Mouse (Mus musculus) liver, adult 2 months (tissue): Measurements from ENCODE around the gene Senp3. TPM values are rescaled to one million over a fixed set of nuclear protein-coding genes. Genes with fewer than 3 reads are reported as not detected.
A peak's percentile ranks its signal among the peaks of the same experiment; 100 is the strongest.
"Not testable (repeated sequence)": the region's sequence is repeated elsewhere in the genome, so short reads cannot be mapped to it uniquely, and the experiment has no call there.

Experiments used
- DNase-seq: peaks from one replicate; pipeline ENCODE4 v3.0.0-alpha.2; 2011; ENCODE audit warnings: low read depth, low spot score; ENCODE audit errors: extremely low read depth
- H3K27ac ChIP-seq: fragments of 200-500 bp; replicated peaks from 2 replicates; pipeline ENCODE4 v1.5.1; 2012; ENCODE audit warnings: low read depth, mild to moderate bottlenecking, control low read depth, inconsistent platforms, low read length; ENCODE audit not compliant: insufficient read depth
- H3K27me3 ChIP-seq: fragments of 200-500 bp; 2 replicates; pipeline ENCODE4 v1.6.1; 2012; ENCODE audit warnings: mild to moderate bottlenecking, moderate library complexity, low read length, inconsistent platforms; ENCODE audit not compliant: control insufficient read depth, insufficient read depth
- H3K36me3 ChIP-seq: fragments of 200-500 bp; 2 replicates; pipeline ENCODE4 v1.6.1; 2012; ENCODE audit warnings: low read length, inconsistent platforms; ENCODE audit not compliant: control insufficient read depth, insufficient read depth
- H3K4me1 ChIP-seq: fragments of 200-500 bp; 2 replicates; pipeline ENCODE4 v1.6.1; 2011; ENCODE audit warnings: low read length; ENCODE audit not compliant: control insufficient read depth, insufficient read depth
- H3K4me3 ChIP-seq: fragments of 200-500 bp; 2 replicates; pipeline ENCODE4 v1.5.1; 2011; ENCODE audit warnings: low read depth, mild to moderate bottlenecking, control low read depth, low read length, moderate library complexity; ENCODE audit not compliant: insufficient read depth
- H3K79me2 ChIP-seq: fragments of 200-500 bp; 2 replicates; pipeline ENCODE4 v1.6.1; 2012; ENCODE audit warnings: inconsistent platforms, mild to moderate bottlenecking, low read length, moderate library complexity; ENCODE audit not compliant: control insufficient read depth, insufficient read depth
- H3K9ac ChIP-seq: fragments of 200-500 bp; 2 replicates; pipeline ENCODE4 v1.6.1; 2012; ENCODE audit warnings: low read depth, mild to moderate bottlenecking, control low read depth, inconsistent platforms, low read length
- CTCF ChIP-seq: fragments of 200-500 bp; IDR thresholded peaks from 2 replicates; pipeline ENCODE4 v1.5.1; 2011; ENCODE audit warnings: low read depth, low read length, control low read depth
- POLR2A ChIP-seq: fragments of 200-500 bp; IDR thresholded peaks from 2 replicates; pipeline ENCODE4 v1.6.1; 2011; ENCODE audit warnings: low read length, control low read depth; ENCODE audit not compliant: insufficient read depth; ENCODE audit errors: extremely low read depth
- WGBS: fragments of 180-500 bp; shearing (Covaris S2); methylation state at CpG from one replicate; pipeline ENCODE4 v1.1.7; 2018; 5-methylcytosine and 5-hydroxymethylcytosine counted together
- polyA plus RNA-seq: library from polyadenylated mRNA; depleted of rRNA; stranded (reverse); fragments of >200 nt; gene quantifications from 2 replicates; pipeline ENCODE4 v1.2.3, GENCODE M21; 2012
- total RNA-seq: library from RNA; depleted of rRNA; stranded (reverse); fragments of >200 nt; gene quantifications from 2 replicates; pipeline ENCODE4 v1.2.3, GENCODE M21; 2014

The Senp3 gene
- total and polyA plus RNA-seq, 2 experiments = 25.8 to 26.2 TPM

GRCm38 (mm10) chr11:69707873-69708381 lies 26.0 kb upstream of the Senp3 start:
- Histone ChIP-seq H3K4me1 (no peaks in the 10 kb centered on the region), H3K79me2 (no peaks in the 10 kb centered on the region), H3K27ac (no peak overlapping the region), H3K27me3 (no peaks in the 10 kb centered on the region), H3K36me3 (no peaks in the 10 kb centered on the region), H3K9ac (no peak overlapping the region), H3K4me3 (no peak overlapping the region)
- TF ChIP-seq CTCF = no peak
- no peak for TF ChIP-seq POLR2A
- WGBS = 96% methylated on average over 4 of the region's 4 CpGs
- DNase-seq = no peak

- 90% methylated on average over 4 of the region's 4 CpGs for WGBS
- Histone ChIP-seq H3K9ac (no peak overlapping the region), H3K27ac (no peak overlapping the region), H3K36me3 (no peaks in the 10 kb centered on the region), H3K4me1 (no peaks in the 10 kb centered on the region), H3K4me3 (no peak overlapping the region), H3K27me3 (no peaks in the 10 kb centered on the region), H3K79me2 (no peaks in the 10 kb centered on the region)
- DNase-seq = no peak
- TF ChIP-seq POLR2A (no peak), CTCF (no peak)
These were observed 25.6 kb upstream of the Senp3 start for GRCm38 (mm10) chr11:69707480-69707847.

GRCm38 (mm10) chr11:69706775-69707479 lies 25.0 kb upstream of the Senp3 start:
- Histone ChIP-seq H3K27ac (no peak overlapping the region), H3K4me3 (no peak overlapping the region), H3K9ac (no peak overlapping the region), H3K27me3 (no peaks in the 10 kb centered on the region), H3K36me3 (no peaks in the 10 kb centered on the region), H3K4me1 (no peaks in the 10 kb centered on the region), H3K79me2 (no peaks in the 10 kb centered on the region)
- TF ChIP-seq CTCF (no peak), POLR2A (no peak)
- WGBS = 41% methylated on average over 6 of the region's 6 CpGs
- peak; percentile 94 for DNase-seq

GRCm38 (mm10) chr11:69704613-69705010 lies 22.7 kb upstream of the Senp3 start:
- H3K27me3 ChIP-seq = no peaks in the 10 kb centered on the region
- H3K36me3 ChIP-seq = no peaks in the 10 kb centered on the region
- H3K4me3 ChIP-seq = no peak overlapping the region
- WGBS = 55% methylated on average over 2 of the region's 2 CpGs
- H3K79me2 ChIP-seq = no peaks in the 10 kb centered on the region
- no peak for DNase-seq
- TF ChIP-seq POLR2A = no peak
- TF ChIP-seq CTCF = no peak
- no peak overlapping the region for H3K27ac ChIP-seq
- no peak overlapping the region for H3K9ac ChIP-seq
- H3K4me1 ChIP-seq = no peaks in the 10 kb centered on the region

- 73% methylated on average over 8 of the region's 8 CpGs for WGBS
- Histone ChIP-seq H3K79me2 (no peaks in the 10 kb centered on the region), H3K27me3 (no peaks in the 10 kb centered on the region), H3K4me3 (no peak overlapping the region), H3K9ac (no peak overlapping the region), H3K4me1 (no peaks in the 10 kb centered on the region), H3K36me3 (no peaks in the 10 kb centered on the region), H3K27ac (no peak overlapping the region)
- no peak for TF ChIP-seq POLR2A
- no peak for TF ChIP-seq CTCF
- no peak for DNase-seq
These were observed 22.1 kb upstream of the Senp3 start for GRCm38 (mm10) chr11:69703814-69704612.

GRCm38 (mm10) chr11:69703381-69703780 lies 21.5 kb upstream of the Senp3 start:
- not testable (repeated sequence) for H3K79me2 ChIP-seq, H3K4me3 ChIP-seq, H3K36me3 ChIP-seq, H3K27me3 ChIP-seq, H3K4me1 ChIP-seq, DNase-seq, H3K9ac ChIP-seq, H3K27ac ChIP-seq
- WGBS = 84% methylated on average over 3 of the region's 3 CpGs

GRCm38 (mm10) chr11:69702886-69703285 lies 21.0 kb upstream of the Senp3 start:
- H3K4me3 ChIP-seq, DNase-seq, H3K27me3 ChIP-seq, H3K9ac ChIP-seq, H3K79me2 ChIP-seq, H3K4me1 ChIP-seq, H3K27ac ChIP-seq, H3K36me3 ChIP-seq: not testable (repeated sequence)
- WGBS = 95% methylated on average over 10 of the region's 10 CpGs
